Mouse (Mus musculus) neural tube, embryonic 12.5 days (tissue): ENCODE data around the gene Ccdc9b. TPM values are rescaled to one million over a fixed set of nuclear protein-coding genes. Genes with fewer than 3 reads are reported as not detected.

ENCODE experiments used
- ATAC-seq: fragments of 200-750 bp; cut with Nextera tagmentation; 2 replicates; pipeline ENCODE4 v1.8.0; 2017; ENCODE audit warnings: low read depth, mild to moderate bottlenecking, moderate TSS enrichment, moderate library complexity; ENCODE audit not compliant: low FRiP score
- H3K27ac ChIP-seq: fragments of 300-500 bp; sonication (generic); 2 replicates; pipeline ENCODE4 v1.5.1; 2016
- H3K27me3 ChIP-seq: fragments of 300-500 bp; sonication (generic); replicated peaks from 2 replicates; pipeline ENCODE4 v1.6.1; 2016; ENCODE audit warnings: mild to moderate bottlenecking
- H3K36me3 ChIP-seq: fragments of 300-500 bp; sonication (generic); 2 replicates; pipeline ENCODE4 v1.6.1; 2016; ENCODE audit warnings: mild to moderate bottlenecking
- H3K4me1 ChIP-seq: fragments of 300-500 bp; sonication (generic); 2 replicates; pipeline ENCODE4 v1.6.1; 2016
- H3K4me2 ChIP-seq: fragments of 300-500 bp; sonication (generic); replicated peaks from 2 replicates; pipeline ENCODE4 v1.6.1; 2016; ENCODE audit warnings: mild to moderate bottlenecking
- H3K4me3 ChIP-seq: fragments of 300-500 bp; sonication (generic); 2 replicates; pipeline ENCODE4 v1.5.1; 2016
- H3K9ac ChIP-seq: fragments of 300-500 bp; sonication (generic); 2 replicates; pipeline ENCODE4 v1.6.1; 2016; ENCODE audit warnings: mild to moderate bottlenecking
- H3K9me3 ChIP-seq: fragments of 300-500 bp; sonication (generic); 2 replicates; pipeline ENCODE4 v1.6.1; 2016; ENCODE audit warnings: mild to moderate bottlenecking
- WGBS: fragments of 180-500 bp; shearing (Covaris S2); methylation state at CpG from one replicate; pipeline ENCODE4 v1.1.7; 2016; 5-methylcytosine and 5-hydroxymethylcytosine counted together
- polyA plus RNA-seq: library from polyadenylated mRNA; unstranded; fragments of >200 nt; fragmentation: Nextera tagmentation; extraction: Ambion mirVana; gene quantifications from 2 replicates; pipeline ENCODE4 v1.2.1, GENCODE M21; 2016

Gene Ccdc9b
- 1.6 and 1.9 TPM in 2 replicates for polyA plus RNA-seq

DNA sequence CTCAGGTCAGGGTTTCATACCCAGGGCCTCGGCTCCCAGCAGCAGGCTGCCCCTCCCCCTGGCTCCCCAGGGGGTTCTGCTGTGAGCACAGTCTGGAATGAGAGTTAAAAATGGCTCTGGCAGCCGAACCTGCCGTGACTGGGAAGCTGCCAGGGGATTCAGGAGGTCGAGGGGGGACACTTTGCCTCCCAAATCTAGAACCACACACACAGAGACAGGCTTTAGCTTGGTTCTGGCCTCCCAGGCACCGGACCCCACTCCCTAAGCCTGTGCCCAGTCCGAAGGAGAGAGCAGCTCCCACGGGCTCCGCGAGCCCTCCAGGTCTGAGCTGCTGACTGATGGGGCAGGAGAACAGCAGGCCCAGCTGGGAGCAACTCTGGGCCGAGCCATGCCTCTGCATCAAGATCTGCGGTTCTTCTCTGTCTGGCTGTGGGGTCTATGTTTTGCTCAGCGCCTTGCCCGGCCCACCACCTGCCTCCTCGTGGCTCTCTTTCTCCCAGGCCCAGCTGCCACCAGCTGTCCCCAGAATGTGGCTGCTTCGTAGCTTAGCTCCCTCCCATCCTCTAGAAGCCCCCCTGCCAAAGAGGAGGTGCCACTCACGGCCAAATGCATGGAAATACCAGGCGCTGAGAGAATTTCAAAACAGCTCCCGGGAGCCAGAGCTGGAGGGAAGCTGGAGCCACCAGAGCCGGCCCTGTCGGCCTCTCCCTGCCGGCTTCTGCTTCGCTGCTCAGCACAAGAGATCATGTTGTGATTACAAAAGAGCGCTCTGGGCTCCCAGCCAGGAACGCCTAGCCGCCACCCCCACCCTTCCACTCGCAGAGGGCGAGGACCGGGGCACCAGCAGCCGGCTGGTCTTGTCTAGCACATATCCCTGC, at the start of gene Ccdc9b:
Gene Ccdc9b (minus strand): TSS at position 756 of the 878 bp plus-strand sequence.
- H3K9me3 ChIP-seq = no peaks in the 10 kb centered on the region
- H3K9ac ChIP-seq = peak within 1 kb of the TSS; percentile 51
- ATAC-seq = peak; percentile 75
- peak within 1 kb of the TSS; percentile 94 for H3K27ac ChIP-seq
- WGBS = 4% methylated on average over 29 of the region's 29 CpGs
- H3K4me1 ChIP-seq = peaks cover 29% of the 10 kb centered on the region
- peaks cover 4% of the 10 kb centered on the region; the same call in 1 of the 2 replicates for H3K27me3 ChIP-seq
- H3K36me3 ChIP-seq = no peaks in the 10 kb centered on the region
- H3K4me2 ChIP-seq = peak within 1 kb of the TSS; percentile 52
- peak within 1 kb of the TSS; percentile 12; the same call in 1 of the 2 replicates for H3K4me3 ChIP-seq

DNA sequence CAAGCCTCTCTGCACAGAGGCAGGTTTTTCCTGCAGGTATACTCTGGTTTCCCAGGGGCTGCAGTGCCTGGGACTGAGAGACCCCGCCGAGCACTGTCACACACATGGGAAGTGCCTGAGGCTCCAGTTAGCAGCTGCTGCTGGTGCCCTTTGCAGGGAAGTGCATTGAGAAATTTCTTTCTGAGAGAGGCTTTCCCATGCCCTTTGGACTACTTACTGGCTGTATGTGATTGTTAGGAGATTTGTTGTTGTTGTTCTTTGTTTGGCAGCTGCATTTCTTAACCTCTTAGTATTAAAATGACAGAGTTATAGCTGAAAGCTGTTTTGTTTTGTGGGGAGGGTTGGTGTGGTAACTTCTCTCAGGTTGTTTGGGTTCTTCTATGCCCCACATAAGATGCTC, 48.4 kb upstream of the Ccdc9b start:
- Histone ChIP-seq H3K4me1 (peaks cover 16% of the 10 kb centered on the region), H3K9ac (no peak overlapping the region), H3K4me2 (no peak overlapping the region), H3K27me3 (no peaks in the 10 kb centered on the region), H3K27ac (no peak overlapping the region), H3K36me3 (no peaks in the 10 kb centered on the region), H3K4me3 (no peak overlapping the region), H3K9me3 (no peaks in the 10 kb centered on the region)
- ATAC-seq = no peak
- WGBS = 35% methylated on average over 2 of the region's 2 CpGs

GRCm38 (mm10) chr2:118806860-118807259, 44.4 kb upstream of the Ccdc9b start:
- H3K9ac ChIP-seq = no peak overlapping the region
- WGBS = 77% methylated on average over 4 of the region's 4 CpGs
- no peak for ATAC-seq

DNA sequence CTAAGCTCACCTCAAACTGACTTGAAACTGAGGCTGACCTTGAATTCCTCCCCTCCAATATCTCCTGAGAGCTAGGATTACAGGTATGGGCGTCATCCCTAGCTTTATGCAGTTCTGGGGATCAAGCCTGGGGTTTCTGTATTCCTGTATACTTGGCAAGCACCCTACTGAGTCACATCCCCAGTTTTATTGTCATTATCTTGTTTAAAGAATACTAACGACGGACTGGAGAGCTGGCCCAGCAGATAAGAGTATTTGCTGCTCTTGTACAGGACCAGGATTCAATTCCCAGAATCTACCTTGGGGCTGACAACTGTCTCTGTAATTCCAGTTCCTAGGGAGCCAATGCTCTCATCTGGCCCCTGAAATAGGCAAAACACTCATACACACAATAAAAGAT, 43.3 kb upstream of the Ccdc9b start:
- no peak overlapping the region for H3K4me2 ChIP-seq
- H3K9me3 ChIP-seq = no peaks in the 10 kb centered on the region
- H3K27ac ChIP-seq = no peak overlapping the region
- no peaks in the 10 kb centered on the region for H3K36me3 ChIP-seq
- H3K4me1 ChIP-seq = no peaks in the 10 kb centered on the region
- no peak overlapping the region for H3K4me3 ChIP-seq
- WGBS = 41% methylated on average over 3 of the region's 3 CpGs
- H3K27me3 ChIP-seq = no peaks in the 10 kb centered on the region
- no peak for ATAC-seq
- H3K9ac ChIP-seq = no peak overlapping the region

More at GRCm38 (mm10) chr2:118806860-118807259, 44.4 kb upstream of the Ccdc9b start:
- no peak overlapping the region for H3K27ac ChIP-seq
- H3K27me3 ChIP-seq = no peaks in the 10 kb centered on the region
- H3K4me1 ChIP-seq = no peaks in the 10 kb centered on the region
- H3K4me3 ChIP-seq = no peak overlapping the region
- H3K9me3 ChIP-seq = no peaks in the 10 kb centered on the region
- H3K36me3 ChIP-seq = no peaks in the 10 kb centered on the region
- no peak overlapping the region for H3K4me2 ChIP-seq

DNA sequence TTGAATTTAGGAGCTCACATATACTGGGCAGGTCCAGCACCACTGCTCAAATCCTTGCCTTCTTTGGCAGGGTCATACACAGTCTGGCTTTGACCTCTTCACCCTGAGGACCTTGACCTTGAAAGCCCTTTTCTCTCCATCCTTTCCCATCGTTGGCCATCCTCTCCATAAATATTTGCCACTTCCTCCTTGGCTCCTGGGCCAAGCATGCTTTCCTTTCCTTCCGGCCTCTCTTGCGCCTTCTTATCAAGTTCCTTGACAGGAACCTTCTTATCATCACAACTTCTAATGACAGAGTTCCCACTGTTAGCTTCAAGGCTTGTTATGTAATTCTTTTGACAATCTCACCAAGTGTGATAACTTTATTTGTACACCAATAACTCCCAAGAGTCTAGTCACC, 42.7 kb upstream of the Ccdc9b start:
- 78% methylated on average over 3 of the region's 3 CpGs for WGBS

GRCm38 (mm10) chr2:118804474-118804873, 42.0 kb upstream of the Ccdc9b start:
- ATAC-seq = no peak
- whole genome bisulfite sequencing = 76% methylated on average over 2 of the region's 2 CpGs
- Histone ChIP-seq H3K9ac (no peak overlapping the region), H3K27ac (no peak overlapping the region), H3K4me3 (no peak overlapping the region), H3K9me3 (no peaks in the 10 kb centered on the region), H3K4me2 (no peak overlapping the region), H3K36me3 (no peaks in the 10 kb centered on the region), H3K4me1 (no peaks in the 10 kb centered on the region), H3K27me3 (no peaks in the 10 kb centered on the region)

More for the DNA sequence above, 42.7 kb upstream of the Ccdc9b start:
- Histone ChIP-seq H3K9me3 (no peaks in the 10 kb centered on the region), H3K36me3 (no peaks in the 10 kb centered on the region), H3K4me3 (no peak overlapping the region), H3K4me1 (no peaks in the 10 kb centered on the region), H3K4me2 (no peak overlapping the region), H3K27ac (no peak overlapping the region), H3K27me3 (no peaks in the 10 kb centered on the region), H3K9ac (no peak overlapping the region)
- ATAC-seq = no peak

GRCm38 (mm10) chr2:118802542-118803118, 40.2 kb upstream of the Ccdc9b start:
- no peaks in the 10 kb centered on the region for H3K36me3 ChIP-seq
- 73% methylated on average over 4 of the region's 4 CpGs for WGBS
- no peaks in the 10 kb centered on the region for H3K4me1 ChIP-seq
- H3K27ac ChIP-seq = no peak overlapping the region
- H3K9me3 ChIP-seq = no peaks in the 10 kb centered on the region
- no peaks in the 10 kb centered on the region for H3K27me3 ChIP-seq
- no peak for ATAC-seq
- H3K4me3 ChIP-seq = no peak overlapping the region
- no peak overlapping the region for H3K9ac ChIP-seq
- no peak overlapping the region for H3K4me2 ChIP-seq

GRCm38 (mm10) chr2:118793636-118794035, 31.2 kb upstream of the Ccdc9b start:
- Histone ChIP-seq H3K4me1 (peaks cover 9% of the 10 kb centered on the region; the same call in 1 of the 2 replicates), H3K9ac (no peak overlapping the region), H3K4me3 (no peak overlapping the region), H3K27me3 (0 out of 2 replicates have a peak, but pooled peaks cover 18% of the 10 kb centered on the region), H3K27ac (no peak overlapping the region), H3K36me3 (peaks cover 20% of the 10 kb centered on the region), H3K9me3 (no peaks in the 10 kb centered on the region), H3K4me2 (no peak overlapping the region)
- 79% methylated on average over 4 of the region's 4 CpGs for WGBS
- ATAC-seq = no peak

DNA sequence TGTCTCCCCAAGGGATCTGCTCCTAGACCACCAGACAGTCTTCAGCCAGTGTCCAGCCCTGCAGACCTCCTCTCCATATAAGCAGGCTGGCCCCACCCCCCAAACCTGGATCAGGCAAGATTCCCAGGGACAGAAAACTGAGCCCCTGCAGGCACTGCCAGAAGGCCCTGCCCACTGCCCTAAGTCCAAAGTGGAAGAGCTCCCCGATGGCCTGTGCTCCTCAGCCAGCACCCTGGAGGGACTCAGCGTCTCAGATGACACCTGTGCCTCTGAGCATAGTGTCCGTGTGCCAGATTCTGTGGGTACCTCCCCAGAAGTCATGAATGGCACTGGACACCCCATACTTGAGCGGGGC, 29.8 kb upstream of the Ccdc9b start:
- no peak overlapping the region for H3K9ac ChIP-seq
- H3K36me3 ChIP-seq = peaks cover 27% of the 10 kb centered on the region
- no peaks in the 10 kb centered on the region for H3K9me3 ChIP-seq
- no peak for ATAC-seq
- WGBS = 77% methylated on average over 4 of the region's 4 CpGs
- H3K27ac ChIP-seq = no peak overlapping the region
- H3K4me1 ChIP-seq = peaks cover 9% of the 10 kb centered on the region; the same call in 1 of the 2 replicates
- H3K4me3 ChIP-seq = no peak overlapping the region
- no peak overlapping the region for H3K4me2 ChIP-seq
- H3K27me3 ChIP-seq = 0 out of 2 replicates have a peak, but pooled peaks cover 18% of the 10 kb centered on the region

DNA sequence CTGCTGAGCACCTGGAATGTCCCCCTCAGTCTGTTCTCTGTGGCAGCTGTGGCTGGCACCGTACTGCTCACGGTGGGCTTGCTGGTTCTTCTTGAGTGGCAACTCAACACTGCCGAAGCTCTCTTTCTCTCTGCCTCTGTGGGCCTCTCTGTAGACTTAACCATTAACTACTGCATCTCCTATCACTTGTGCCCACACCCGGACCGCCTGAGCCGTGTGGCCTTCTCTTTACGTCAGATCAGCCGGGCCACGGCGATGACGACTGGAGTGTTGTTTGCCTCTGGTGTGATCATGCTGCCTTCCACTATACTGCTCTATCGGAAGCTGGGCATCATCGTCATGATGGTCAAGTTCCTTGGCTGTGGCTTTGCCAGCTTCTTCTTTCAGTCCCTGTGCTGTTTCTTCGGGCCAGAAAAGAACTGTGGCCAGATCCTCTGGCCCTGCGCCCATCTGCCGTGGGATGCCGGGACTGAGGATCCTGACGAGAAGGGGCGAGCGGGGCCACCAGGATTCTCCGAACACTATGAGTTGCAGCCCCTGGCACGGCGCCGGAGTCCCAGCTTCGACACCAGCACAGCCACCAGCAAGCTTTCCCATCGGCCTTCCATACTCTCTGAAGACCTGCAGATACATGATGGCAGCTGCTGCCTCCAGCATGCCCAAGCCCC, 29.3 kb upstream of the Ccdc9b start:
- H3K4me3 ChIP-seq = no peak overlapping the region
- H3K4me1 ChIP-seq = peaks cover 9% of the 10 kb centered on the region; the same call in 1 of the 2 replicates
- no peak overlapping the region for H3K4me2 ChIP-seq
- H3K9ac ChIP-seq = no peak overlapping the region
- H3K36me3 ChIP-seq = peaks cover 28% of the 10 kb centered on the region
- ATAC-seq = no peak
- H3K27me3 ChIP-seq = 0 out of 2 replicates have a peak, but pooled peaks cover 18% of the 10 kb centered on the region
- no peak overlapping the region for H3K27ac ChIP-seq
- 93% methylated on average over 26 of the region's 26 CpGs for WGBS
- H3K9me3 ChIP-seq = no peaks in the 10 kb centered on the region

DNA sequence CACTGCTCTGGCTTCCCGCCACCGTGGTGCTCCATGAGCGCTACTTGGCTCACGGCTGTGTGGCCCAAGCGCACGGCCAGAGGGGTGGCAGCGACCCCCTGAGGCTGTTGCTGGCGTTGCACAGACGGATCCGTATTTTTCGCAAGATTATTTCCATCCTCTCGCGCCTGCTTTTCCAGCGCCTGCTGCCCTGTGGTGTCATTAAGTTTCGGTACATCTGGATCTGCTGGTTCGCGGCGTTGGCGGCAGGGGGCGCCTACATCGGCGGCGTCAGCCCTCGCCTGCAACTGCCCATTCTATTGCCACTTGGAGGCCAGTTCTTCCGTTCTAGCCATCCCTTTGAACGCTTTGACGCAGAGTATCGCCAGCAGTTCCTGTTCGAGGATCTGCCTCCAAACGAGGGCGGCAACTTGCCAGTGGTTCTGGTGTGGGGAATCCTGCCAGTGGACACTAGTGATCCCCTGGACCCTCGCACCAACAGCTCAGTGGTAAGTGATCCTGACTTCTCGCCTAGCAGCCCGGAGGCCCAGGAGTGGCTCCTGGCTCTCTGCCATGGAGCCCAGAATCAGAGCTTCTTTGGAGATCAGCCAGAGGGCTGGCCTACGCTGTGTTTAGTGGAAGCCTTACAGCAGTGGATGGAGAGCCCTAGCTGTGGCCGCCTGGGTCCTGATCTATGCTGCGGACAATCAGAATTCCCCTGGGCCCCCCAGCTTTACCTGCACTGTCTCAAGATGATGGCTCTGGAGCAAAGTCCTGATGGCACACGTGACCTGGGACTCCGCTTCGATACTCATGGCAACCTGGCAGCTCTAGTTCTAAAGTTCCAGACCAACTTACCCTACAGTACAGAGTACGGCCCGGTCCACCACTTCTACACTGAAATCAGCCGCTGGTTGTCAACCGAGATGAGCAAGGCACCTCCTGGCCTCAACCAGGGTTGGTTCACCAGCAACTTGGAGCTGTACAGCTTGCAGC, 28.4 kb upstream of the Ccdc9b start:
- Histone ChIP-seq H3K9ac (no peak overlapping the region), H3K4me2 (peak overlapping the region; percentile 46), H3K36me3 (peaks cover 30% of the 10 kb centered on the region), H3K9me3 (no peaks in the 10 kb centered on the region), H3K4me1 (peaks cover 9% of the 10 kb centered on the region; the same call in 1 of the 2 replicates), H3K4me3 (no peak overlapping the region; the same call in 1 of the 2 replicates), H3K27me3 (0 out of 2 replicates have a peak, but pooled peaks cover 18% of the 10 kb centered on the region), H3K27ac (no peak overlapping the region)
- 28% methylated on average over 44 of the region's 44 CpGs for WGBS
- ATAC-seq = peak; percentile 53
